Mouse (Mus musculus) ES-E14 (cell line): ENCODE data around the gene Rpl36a-ps1.

Experiments used
- HCFC1 ChIP-seq: IDR thresholded peaks from 2 replicates; pipeline ENCODE4 v1.6.1; 2012; ENCODE audit warnings: low read length, inconsistent platforms, borderline replicate concordance; ENCODE audit not compliant: insufficient read depth
- ZC3H11A ChIP-seq: IDR thresholded peaks from 2 replicates; pipeline ENCODE4 v1.6.1; 2012; ENCODE audit warnings: low read depth, mild to moderate bottlenecking, inconsistent platforms, low read length, borderline replicate concordance
- ZNF384 ChIP-seq: IDR thresholded peaks from 2 replicates; pipeline ENCODE4 v1.6.1; 2012; ENCODE audit warnings: low read depth, low read length, inconsistent platforms

- TF ChIP-seq ZC3H11A: no peak
- no peak for TF ChIP-seq ZNF384
- TF ChIP-seq HCFC1: no peak
These were observed 4.3 kb downstream of the Rpl36a-ps1 start for GRCm38 (mm10) chr14:98989818-98990217.
